Mouse (Mus musculus) left cerebral cortex, adult 9 months (tissue): ENCODE results near the gene 5430419D17Rik.

Source experiments
- DNase-seq, 2 experiments: peaks; one replicate each; pipeline ENCODE4 v3.0.0; 2022; ENCODE audit warnings: low spot score in 2 of 2

The 5430419D17Rik gene

GRCm38 (mm10) chr7:131174121-131174520, at the start of gene 5430419D17Rik:
Gene 5430419D17Rik, plus strand, starts transcription at chr7:131174402.
- DNase-seq = no peak

DNA sequence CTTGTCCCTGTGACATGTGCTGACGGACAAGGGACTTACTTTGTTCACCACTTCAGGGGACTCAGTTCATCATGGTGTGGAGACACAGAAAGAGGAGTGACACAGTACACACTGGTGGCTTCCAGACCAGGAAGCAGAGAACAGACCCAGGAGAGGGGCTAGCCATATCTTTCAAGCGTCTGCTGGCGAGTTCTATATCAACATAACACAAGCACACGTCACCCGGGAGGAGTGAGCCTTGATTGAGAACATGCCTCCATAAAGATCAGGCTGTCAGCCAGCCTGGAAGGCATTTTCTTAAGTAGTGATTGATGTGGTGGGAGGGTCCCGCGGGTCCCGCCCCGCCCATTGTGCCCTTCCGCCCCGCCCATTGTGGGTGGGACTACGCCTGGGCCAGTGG, 44.2 kb upstream of the 5430419D17Rik start:
- DNase-seq = no peak

- DNase-seq = no peak
Measured at GRCm38 (mm10) chr7:131133181-131133580, 41.0 kb upstream of the 5430419D17Rik start.

DNA sequence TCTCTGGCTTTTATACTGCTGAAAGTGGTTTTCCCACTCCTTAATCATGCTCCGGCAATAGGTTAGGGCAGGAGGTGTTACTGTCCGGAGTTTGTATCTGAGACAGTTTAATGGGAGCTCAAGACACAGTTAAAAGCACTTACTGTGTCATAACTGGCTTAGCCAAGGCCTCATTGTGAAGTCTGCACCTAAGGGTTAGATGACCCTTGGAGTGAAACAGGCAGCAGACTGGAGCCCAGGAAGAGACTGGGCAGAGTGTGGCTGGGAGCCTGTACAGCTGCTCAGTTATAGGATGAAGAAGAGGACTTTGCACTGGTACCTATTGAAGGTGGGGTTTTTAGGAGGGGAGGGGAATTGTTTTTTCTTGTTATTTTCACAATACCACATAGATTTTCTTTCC, 28.0 kb upstream of the 5430419D17Rik start, which contains the start of gene 4933402N03Rik:
4933402N03Rik (minus strand) TSS at position 101 of the 400 bp plus-strand sequence.
- DNase-seq = no peak

DNA sequence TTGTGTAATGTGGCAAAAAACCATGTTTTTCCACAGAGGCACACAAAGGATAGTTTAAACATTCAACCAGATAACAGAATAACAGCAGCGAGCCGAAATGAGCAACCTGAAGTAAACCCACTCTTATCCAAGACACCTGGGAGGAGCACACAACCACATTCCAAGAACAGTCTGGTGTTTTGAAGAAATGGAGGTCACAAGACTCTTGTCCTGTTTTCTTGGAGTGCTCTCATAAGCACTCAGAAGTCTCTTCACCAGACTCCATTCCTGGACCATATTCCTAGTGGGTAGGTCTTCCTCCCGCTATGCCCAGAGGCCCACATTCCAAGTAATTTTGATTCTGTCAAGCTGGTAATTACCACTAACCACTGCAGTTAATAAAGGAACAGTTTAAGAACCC, 24.0 kb upstream of the 5430419D17Rik start:
- DNase-seq = no peak

- DNase-seq = no peak
Measured at GRCm38 (mm10) chr7:131153044-131153443, 21.2 kb upstream of the 5430419D17Rik start.

GRCm38 (mm10) chr7:131162251-131162650, 12.0 kb upstream of the 5430419D17Rik start:
- DNase-seq = no peak

DNA sequence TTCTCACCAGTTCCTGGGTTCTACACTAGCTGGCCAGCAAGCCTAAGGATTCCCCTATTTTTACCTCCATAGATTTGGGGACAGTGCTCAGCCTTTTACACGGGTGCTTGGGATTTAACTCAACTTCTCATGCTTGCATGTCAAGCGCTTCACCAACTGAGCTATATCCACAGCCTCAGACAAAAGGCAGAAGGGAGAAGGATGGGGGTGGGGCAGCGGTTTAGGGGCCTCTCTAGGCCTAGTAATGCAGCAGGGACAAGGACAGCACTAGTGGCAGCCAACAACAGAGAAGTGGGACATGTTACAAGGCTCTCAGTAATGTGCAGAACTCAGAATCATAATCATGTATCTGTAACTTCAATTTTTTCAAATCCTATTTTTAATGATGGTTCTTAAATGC, 6.4 kb upstream of the 5430419D17Rik start:
- no peak for DNase-seq

DNA sequence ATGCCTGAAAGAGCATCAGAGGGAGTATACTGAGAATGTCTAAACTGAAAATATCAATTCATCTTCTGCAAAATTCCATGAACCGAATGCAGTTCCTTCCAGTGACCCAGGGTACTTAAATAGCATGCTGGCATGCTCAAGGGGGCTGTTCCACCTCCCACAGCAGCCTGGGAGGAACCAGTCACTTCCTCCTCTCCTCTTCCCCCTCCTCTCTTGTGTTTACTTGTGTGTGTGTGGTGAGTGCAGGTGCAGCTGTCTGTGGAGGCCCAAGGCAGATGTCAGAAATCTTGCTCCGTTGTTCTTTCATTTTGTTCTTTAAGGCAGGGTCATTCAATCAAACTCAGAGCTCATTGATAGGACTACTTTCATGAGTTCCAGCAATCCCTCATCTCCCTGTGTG, 5.1 kb upstream of the 5430419D17Rik start:
- no peak for DNase-seq

DNA sequence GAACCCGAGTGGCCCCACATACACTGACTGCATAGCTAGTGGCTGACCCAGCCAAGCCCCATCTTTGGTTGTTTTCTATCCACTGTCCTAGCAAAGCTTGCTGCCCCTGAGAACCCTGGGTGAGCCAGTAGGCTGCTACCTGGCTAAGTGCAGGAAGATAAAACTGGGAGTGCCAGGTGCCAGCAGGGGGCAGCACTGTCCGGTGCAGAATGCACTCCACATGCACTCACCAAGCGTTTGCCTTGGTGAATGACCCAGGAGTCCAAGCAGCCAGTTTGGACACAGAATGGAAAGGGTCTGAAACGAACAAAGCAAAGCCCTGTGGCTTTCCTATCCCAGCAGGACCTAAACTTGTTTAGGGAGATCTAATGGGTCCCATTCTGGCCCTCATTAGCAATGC, 8.5 kb downstream of the 5430419D17Rik start:
- peak in 1 of 2 experiments; percentile 29 for DNase-seq

DNA sequence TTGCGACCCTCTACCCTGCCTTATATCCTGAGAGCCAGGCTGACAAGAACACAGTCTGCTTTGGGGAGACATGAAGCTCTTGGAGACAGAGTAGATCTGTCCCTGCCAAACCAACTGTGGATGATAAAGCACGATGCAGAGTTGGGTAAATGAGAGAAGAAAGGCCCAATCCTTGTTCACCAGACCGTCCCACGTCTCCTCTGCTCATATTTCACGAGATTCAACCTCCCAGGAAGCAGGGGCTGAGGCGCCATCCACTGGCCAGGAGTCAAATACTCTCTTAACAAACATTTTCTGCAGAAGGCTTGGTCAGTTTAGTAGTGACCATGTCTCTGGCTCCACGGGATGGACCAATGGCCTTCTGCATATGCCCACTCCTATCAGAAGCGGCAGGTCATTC, 10.1 kb downstream of the 5430419D17Rik start:
- no peak for DNase-seq

GRCm38 (mm10) chr7:131187047-131187446, 12.8 kb downstream of the 5430419D17Rik start:
- DNase-seq = peak; percentile 15 to 67

DNA sequence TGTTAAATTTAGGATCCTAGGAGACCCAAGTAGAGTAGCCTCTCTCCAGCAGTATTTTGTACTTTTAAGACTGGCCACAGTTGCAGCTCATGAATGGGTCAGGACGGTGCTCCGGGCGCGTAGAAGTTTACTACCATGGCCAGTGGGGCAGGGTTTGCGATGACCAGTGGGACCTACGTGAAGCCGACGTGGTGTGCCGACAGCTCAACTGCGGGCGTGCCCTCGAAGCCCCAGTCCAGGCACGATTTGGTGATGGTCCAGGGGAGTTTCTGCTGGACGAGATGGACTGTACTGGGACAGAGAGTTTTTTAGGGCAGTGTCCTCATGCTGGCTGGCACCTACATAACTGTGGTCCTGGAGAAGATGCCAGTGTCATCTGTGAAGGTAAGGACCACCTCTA, 13.8 kb downstream of the 5430419D17Rik start:
- DNase-seq = no peak

DNA sequence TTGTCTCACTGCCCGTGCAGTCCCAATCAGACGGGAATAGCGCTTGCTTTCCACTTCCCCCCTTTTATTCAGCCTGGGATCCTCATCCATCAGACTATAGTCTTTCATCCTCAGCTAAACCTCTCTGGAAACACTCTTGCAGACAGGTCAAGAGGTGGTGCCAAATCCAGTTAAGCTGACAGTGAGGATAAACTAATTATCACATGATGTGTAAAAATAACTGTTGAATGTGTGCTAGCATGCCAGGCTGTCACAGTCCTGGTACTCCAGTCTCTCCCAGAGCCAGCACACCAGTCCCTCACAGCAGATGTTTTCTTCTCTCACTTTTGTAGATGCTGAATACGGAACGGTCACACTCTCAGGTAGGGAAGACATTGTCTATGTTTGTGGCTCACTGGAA, 48.9 kb downstream of the 5430419D17Rik start:
- no peak for DNase-seq

- no peak for DNase-seq
Measured at GRCm38 (mm10) chr7:131236091-131236490, 61.9 kb downstream of the 5430419D17Rik start.

DNA sequence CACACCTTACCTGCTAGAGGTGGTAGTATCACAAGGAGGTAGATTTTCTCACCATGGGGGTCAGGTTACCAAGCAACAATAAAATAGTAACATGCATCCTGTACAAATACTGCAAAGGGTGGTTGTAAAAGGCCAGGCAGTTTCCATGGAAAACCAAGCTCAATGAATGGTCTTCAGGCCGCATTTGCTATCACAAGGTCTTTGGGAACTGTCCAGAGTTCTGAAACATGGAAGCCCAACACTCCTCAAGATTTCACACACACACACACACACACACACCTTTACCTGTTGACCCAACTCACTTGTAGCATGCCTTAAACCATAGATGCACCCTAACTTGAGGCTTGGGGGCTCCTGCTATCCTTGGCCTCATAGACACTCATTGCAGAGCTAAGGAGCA, 70.8 kb downstream of the 5430419D17Rik start:
- no peak for DNase-seq

- no peak for DNase-seq
Measured at GRCm38 (mm10) chr7:131256841-131257240, 82.6 kb downstream of the 5430419D17Rik start.

GRCm38 (mm10) chr7:131257309-131257708, 83.1 kb downstream of the 5430419D17Rik start:
- no peak for DNase-seq

DNA sequence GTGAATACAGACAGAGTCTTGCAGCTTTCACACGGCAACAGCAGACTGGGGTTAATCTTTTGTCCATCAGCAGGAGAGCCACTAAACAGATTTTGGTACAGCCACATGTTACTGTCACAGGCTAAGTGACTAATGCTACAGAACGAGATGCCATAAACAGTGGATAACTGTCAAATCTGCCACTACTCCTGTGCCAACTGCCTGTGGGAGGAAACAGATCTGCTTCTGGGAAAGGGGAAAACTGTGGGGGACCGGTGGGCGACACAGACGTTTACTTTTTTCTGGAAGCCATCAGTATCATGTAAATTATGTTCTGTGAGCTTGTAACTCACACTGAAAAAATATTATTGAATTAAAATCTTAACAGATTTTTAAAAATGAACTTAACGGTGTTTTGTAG, 86.7 kb downstream of the 5430419D17Rik start:
- peak in 1 of 2 experiments; percentile 33 for DNase-seq

DNA sequence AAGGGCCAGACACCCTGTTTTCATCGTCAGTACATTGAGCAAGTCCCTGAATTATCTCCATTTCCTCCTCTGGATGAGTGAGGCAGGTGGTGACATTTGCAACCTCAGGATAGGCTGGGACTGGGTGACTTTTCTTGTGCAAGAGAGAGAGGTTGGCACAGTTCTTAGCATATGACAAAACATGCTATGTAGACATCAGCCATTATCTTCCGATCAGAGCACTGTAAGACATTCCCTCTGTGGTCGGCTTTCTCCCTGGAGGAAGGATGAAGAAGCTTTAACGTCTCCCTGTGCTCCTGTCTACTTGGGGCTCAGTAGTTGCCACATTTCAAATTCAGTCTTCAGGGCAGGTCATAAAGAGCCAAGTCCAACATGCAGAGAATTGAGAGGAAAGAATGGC, 90.0 kb downstream of the 5430419D17Rik start:
- no peak for DNase-seq

GRCm38 (mm10) chr7:131265851-131266250, 91.6 kb downstream of the 5430419D17Rik start:
- DNase-seq = no peak

GRCm38 (mm10) chr7:131297151-131297550, 122.9 kb downstream of the 5430419D17Rik start:
- DNase-seq = no peak

DNA sequence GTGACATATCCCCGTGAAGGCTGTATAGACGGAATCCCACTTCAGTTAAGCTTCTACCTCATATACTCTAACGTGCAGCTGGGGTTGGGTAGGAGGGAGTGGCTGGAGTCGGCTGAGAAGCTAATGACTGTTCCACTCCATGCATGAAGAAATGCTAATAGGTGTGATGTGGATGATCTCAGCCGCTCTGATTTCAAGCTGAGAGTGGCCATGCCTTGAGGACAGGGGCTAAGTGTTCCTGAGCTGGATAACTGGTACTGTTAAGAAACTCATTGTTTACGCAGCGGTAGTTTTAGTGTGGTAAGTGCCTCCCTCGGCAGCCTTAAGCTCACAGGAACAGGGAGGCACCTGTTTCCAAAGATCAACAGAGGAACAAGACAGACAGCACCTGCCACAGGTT, 129.1 kb downstream of the 5430419D17Rik start:
- DNase-seq = no peak

GRCm38 (mm10) chr7:131306733-131307132, 132.5 kb downstream of the 5430419D17Rik start:
- no peak for DNase-seq
